Mouse (Mus musculus) macrophage (primary cell): ENCODE data around the gene Nectin1. TPM values are rescaled to one million over a fixed set of nuclear protein-coding genes. Genes with fewer than 3 reads are reported as not detected.

ENCODE experiments used
- H3K27ac ChIP-seq: fragments of 350-480 bp; formaldehyde crosslinking; 2 replicates; pipeline ENCODE4 v1.9.0; 2021
- H3K36me3 ChIP-seq: fragments of 350-480 bp; formaldehyde crosslinking; 2 replicates; pipeline ENCODE4 v1.9.0; 2021; ENCODE audit errors: inconsistent target
- H3K4me3 ChIP-seq: fragments of 350-480 bp; formaldehyde crosslinking; 2 replicates; pipeline ENCODE4 v1.9.0; 2021; ENCODE audit errors: inconsistent target
- H3K79me2 ChIP-seq: fragments of 350-480 bp; formaldehyde crosslinking; 2 replicates; pipeline ENCODE4 v1.9.0; 2021; ENCODE audit errors: inconsistent target
- WGBS: methylation state at CpG from one replicate; pipeline ENCODE4 v1.1.7; 2026; ENCODE audit warnings: inconsistent platforms; ENCODE audit not compliant: missing documents; 5-methylcytosine and 5-hydroxymethylcytosine counted together
- polyA plus RNA-seq: library from polyadenylated mRNA; stranded (reverse); fragments of 250-400 nt; gene quantifications from 3 replicates; pipeline ENCODE4 v1.2.4, GENCODE M21; 2018; ENCODE audit warnings: inconsistent platforms

The Nectin1 gene
- polyA plus RNA-seq, 1 experiment from 2014 or later, result 0.14 TPM

DNA sequence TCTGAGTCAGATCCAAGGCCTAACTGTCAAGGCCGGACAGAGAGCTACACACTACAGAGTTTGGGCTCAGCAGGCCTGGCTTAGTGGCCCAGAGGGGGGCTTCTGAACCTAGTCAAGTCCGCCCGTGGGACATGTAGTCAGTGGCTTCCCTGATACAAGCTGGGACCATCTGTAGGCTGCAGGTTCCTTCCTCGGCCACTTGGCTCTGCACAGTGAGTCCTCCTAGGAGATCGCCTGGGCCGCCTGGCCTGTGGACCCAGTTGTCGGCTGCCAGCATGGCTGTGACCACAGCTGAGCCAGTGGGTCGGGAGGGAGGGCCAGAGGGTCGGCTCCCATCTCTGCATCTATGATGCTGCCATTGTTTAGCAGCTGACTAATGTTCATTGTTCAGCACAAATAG, 3.9 kb downstream of the Nectin1 start:
- no peak overlapping the region for H3K27ac ChIP-seq
- H3K4me3 ChIP-seq, result no peak overlapping the region
- no peaks in the 10 kb centered on the region for H3K79me2 ChIP-seq
- H3K36me3 ChIP-seq, result no peaks in the 10 kb centered on the region
- WGBS, result 88% methylated on average over 9 of the region's 9 CpGs

DNA sequence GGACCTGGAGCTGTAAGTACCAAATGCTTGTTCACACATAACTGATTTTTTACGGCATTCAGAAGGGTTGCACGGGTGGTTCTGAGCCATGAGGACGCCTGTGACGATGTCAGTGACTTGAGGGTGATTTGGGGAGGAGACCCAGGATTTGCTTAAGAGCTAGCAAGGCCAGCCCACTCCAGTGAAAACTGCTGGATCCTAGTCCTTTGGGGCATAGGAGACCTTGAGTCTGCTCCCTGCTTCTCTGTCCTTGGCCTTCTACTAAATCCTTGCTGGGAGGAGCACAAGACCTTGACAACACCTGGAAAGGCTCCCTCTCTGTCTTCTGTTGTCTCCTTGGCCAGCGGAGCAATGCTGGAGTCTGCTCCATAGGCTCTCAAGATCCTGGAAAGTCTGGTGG, 4.7 kb downstream of the Nectin1 start:
- 89% methylated on average over 5 of the region's 5 CpGs for WGBS
- Histone ChIP-seq H3K27ac (no peak overlapping the region), H3K4me3 (no peak overlapping the region), H3K79me2 (no peaks in the 10 kb centered on the region), H3K36me3 (no peaks in the 10 kb centered on the region)

DNA sequence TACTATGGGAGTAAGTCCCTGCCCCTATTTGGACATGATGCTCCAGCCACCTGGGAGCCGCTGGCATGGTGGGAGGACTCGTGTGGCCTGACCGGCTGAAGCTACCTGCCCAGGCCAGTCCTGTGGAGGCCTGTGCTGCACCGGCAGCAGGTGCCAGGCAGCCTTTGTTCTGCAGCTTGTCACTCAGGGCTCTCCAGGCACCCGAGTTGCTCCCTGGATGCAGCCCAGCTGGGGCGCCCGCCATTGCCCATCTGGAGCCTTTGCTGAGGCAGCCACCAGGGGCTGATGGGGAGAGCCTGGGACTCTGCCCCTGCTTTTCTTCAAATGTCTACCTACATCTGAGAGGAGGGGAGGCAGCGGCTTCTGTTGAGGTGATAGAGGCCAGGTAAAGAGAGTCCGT, 6.3 kb downstream of the Nectin1 start:
- Histone ChIP-seq H3K4me3 (no peak overlapping the region), H3K36me3 (no peaks in the 10 kb centered on the region), H3K79me2 (no peaks in the 10 kb centered on the region), H3K27ac (no peak overlapping the region)
- WGBS, result 93% methylated on average over 9 of the region's 9 CpGs

DNA sequence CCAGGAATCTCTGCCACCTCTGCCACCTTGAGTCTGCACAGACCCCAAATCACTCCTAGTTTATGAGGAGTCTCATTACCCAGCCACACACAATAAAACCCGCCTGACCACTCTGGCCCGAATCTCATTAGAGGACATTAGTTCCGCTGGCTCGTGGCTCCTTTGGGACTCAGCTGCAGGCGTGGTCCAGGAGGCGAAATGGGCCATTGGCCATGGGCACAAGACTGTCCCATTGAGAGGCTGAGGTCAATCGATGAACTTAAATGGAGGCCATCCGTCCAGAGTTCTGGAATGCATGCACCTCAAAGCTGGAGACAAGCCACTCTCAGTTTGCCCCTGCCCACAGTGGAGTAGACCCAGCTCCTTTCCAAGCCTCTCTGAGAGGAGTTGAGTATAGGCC, 7.3 kb downstream of the Nectin1 start:
- Histone ChIP-seq H3K4me3 (no peak overlapping the region), H3K79me2 (no peaks in the 10 kb centered on the region), H3K27ac (no peak overlapping the region), H3K36me3 (no peaks in the 10 kb centered on the region)
- WGBS, result 86% methylated on average over 8 of the region's 8 CpGs

GRCm38 (mm10) chr9:43753481-43753880, 9.7 kb downstream of the Nectin1 start:
- no peaks in the 10 kb centered on the region for H3K79me2 ChIP-seq
- 94% methylated on average over 6 of the region's 6 CpGs for WGBS
- H3K36me3 ChIP-seq, result no peaks in the 10 kb centered on the region
- no peak overlapping the region for H3K27ac ChIP-seq
- H3K4me3 ChIP-seq, result no peak overlapping the region

GRCm38 (mm10) chr9:43754083-43754482, 10.3 kb downstream of the Nectin1 start:
- Histone ChIP-seq H3K79me2 (no peaks in the 10 kb centered on the region), H3K27ac (no peak overlapping the region), H3K4me3 (no peak overlapping the region), H3K36me3 (no peaks in the 10 kb centered on the region)
- 92% methylated on average over 5 of the region's 5 CpGs for WGBS

- Histone ChIP-seq H3K27ac (no peak overlapping the region), H3K36me3 (no peaks in the 10 kb centered on the region), H3K4me3 (no peak overlapping the region), H3K79me2 (no peaks in the 10 kb centered on the region)
- 90% methylated on average over 9 of the region's 9 CpGs for WGBS
Observed at GRCm38 (mm10) chr9:43754768-43755197, 11.0 kb downstream of the Nectin1 start.

GRCm38 (mm10) chr9:43755464-43755863, 11.7 kb downstream of the Nectin1 start:
- H3K4me3 ChIP-seq, result no peak overlapping the region
- no peaks in the 10 kb centered on the region for H3K36me3 ChIP-seq
- H3K79me2 ChIP-seq, result no peaks in the 10 kb centered on the region
- 15% methylated on average over 4 of the region's 4 CpGs for WGBS
- no peak overlapping the region for H3K27ac ChIP-seq

GRCm38 (mm10) chr9:43755928-43756327, 12.1 kb downstream of the Nectin1 start:
- Histone ChIP-seq H3K36me3 (no peaks in the 10 kb centered on the region), H3K27ac (no peak overlapping the region), H3K79me2 (no peaks in the 10 kb centered on the region), H3K4me3 (no peak overlapping the region)
- WGBS, result 95% methylated on average over 2 of the region's 2 CpGs

DNA sequence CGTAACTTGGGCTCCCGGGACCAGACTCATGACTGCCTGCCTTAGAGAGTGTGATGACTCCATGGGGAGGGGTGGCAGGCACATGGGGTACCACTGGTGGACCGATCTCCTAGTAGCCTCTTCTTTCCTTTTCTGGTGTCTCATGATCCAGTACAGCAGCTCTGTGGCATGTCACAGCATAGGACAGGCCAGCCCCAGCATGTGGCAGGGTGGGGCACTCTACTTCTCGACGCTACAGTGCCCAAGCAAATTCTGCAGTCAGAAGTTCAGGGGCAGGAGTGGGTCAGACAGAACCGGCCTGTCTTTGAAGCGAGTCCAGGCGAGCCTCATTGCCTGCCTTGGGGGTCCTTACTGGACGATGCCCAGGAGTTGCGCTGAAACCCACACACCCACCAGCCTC, 13.4 kb downstream of the Nectin1 start:
- Histone ChIP-seq H3K27ac (no peak overlapping the region), H3K79me2 (no peaks in the 10 kb centered on the region), H3K4me3 (no peak overlapping the region), H3K36me3 (no peaks in the 10 kb centered on the region)
- 87% methylated on average over 10 of the region's 10 CpGs for WGBS

GRCm38 (mm10) chr9:43757972-43758965, 14.5 kb downstream of the Nectin1 start:
- Histone ChIP-seq H3K27ac (no peak overlapping the region), H3K79me2 (no peaks in the 10 kb centered on the region), H3K4me3 (no peak overlapping the region), H3K36me3 (no peaks in the 10 kb centered on the region)
- WGBS, result 78% methylated on average over 5 of the region's 5 CpGs

- no peaks in the 10 kb centered on the region for H3K36me3 ChIP-seq
- WGBS, result 89% methylated on average over 12 of the region's 12 CpGs
- no peak overlapping the region for H3K27ac ChIP-seq
- H3K4me3 ChIP-seq, result no peak overlapping the region
- no peaks in the 10 kb centered on the region for H3K79me2 ChIP-seq
Observed at GRCm38 (mm10) chr9:43760078-43760477, 16.3 kb downstream of the Nectin1 start.

GRCm38 (mm10) chr9:43761181-43761820, 17.5 kb downstream of the Nectin1 start:
- no peaks in the 10 kb centered on the region for H3K79me2 ChIP-seq
- H3K36me3 ChIP-seq, result no peaks in the 10 kb centered on the region
- H3K27ac ChIP-seq, result no peak overlapping the region
- H3K4me3 ChIP-seq, result no peak overlapping the region
- WGBS, result 86% methylated on average over 5 of the region's 5 CpGs

- no peaks in the 10 kb centered on the region for H3K36me3 ChIP-seq
- no peaks in the 10 kb centered on the region for H3K79me2 ChIP-seq
- H3K27ac ChIP-seq, result no peak overlapping the region
- 27% methylated on average over 3 of the region's 3 CpGs for WGBS
- no peak overlapping the region for H3K4me3 ChIP-seq
Observed at GRCm38 (mm10) chr9:43761941-43762340, 18.2 kb downstream of the Nectin1 start.
